Mouse (Mus musculus): Measurements from ENCODE around the gene Agtpbp1.
"Not testable (repeated sequence)": the region's sequence is repeated elsewhere in the genome, so short reads cannot be mapped to it uniquely, and the experiment has no call there.

Agtpbp1 gene

GRCm38 (mm10) chr13:59480599-59481483 lies 104.2 kb downstream of the Agtpbp1 start:
- no peak for DNase-seq (ENCODE audit: low spot score)

- DNase-seq (ENCODE audit: low spot score): not testable (repeated sequence)
Observed at GRCm38 (mm10) chr13:59477928-59478327, 107.1 kb downstream of the Agtpbp1 start.

GRCm38 (mm10) chr13:59477451-59477850 lies 107.6 kb downstream of the Agtpbp1 start:
- DNase-seq (ENCODE audit: low spot score): no peak

GRCm38 (mm10) chr13:59474973-59475372 lies 110.1 kb downstream of the Agtpbp1 start:
- DNase-seq (ENCODE audit: low spot score): no peak

- no peak for DNase-seq (ENCODE audit: low spot score)
Observed at GRCm38 (mm10) chr13:59473341-59473740, 111.7 kb downstream of the Agtpbp1 start.

- DNase-seq (ENCODE audit: low spot score): no peak
Observed at GRCm38 (mm10) chr13:59472222-59472621, 112.8 kb downstream of the Agtpbp1 start.

- no peak for DNase-seq (ENCODE audit: low spot score)
Observed at GRCm38 (mm10) chr13:59469701-59470100, 115.3 kb downstream of the Agtpbp1 start.

GRCm38 (mm10) chr13:59468181-59468802 lies 116.7 kb downstream of the Agtpbp1 start:
- DNase-seq (ENCODE audit: low spot score): no peak

- DNase-seq (ENCODE audit: low spot score): no peak
Observed at GRCm38 (mm10) chr13:59467591-59467990, 117.4 kb downstream of the Agtpbp1 start.

- no peak for DNase-seq (ENCODE audit: low spot score)
Observed at GRCm38 (mm10) chr13:59460958-59461357, 124.1 kb downstream of the Agtpbp1 start.

- no peak for DNase-seq (ENCODE audit: low spot score)
Observed at GRCm38 (mm10) chr13:59456203-59456602, 128.8 kb downstream of the Agtpbp1 start.

GRCm38 (mm10) chr13:59454001-59454785 lies 130.8 kb downstream of the Agtpbp1 start:
- DNase-seq (ENCODE audit: low spot score): no peak

- no peak for DNase-seq (ENCODE audit: low spot score)
Observed at GRCm38 (mm10) chr13:59453582-59453981, 131.4 kb downstream of the Agtpbp1 start.

GRCm38 (mm10) chr13:59453045-59453444 lies 132.0 kb downstream of the Agtpbp1 start:
- no peak for DNase-seq (ENCODE audit: low spot score)

- no peak for DNase-seq (ENCODE audit: low spot score)
Observed at GRCm38 (mm10) chr13:59450840-59451239, 134.2 kb downstream of the Agtpbp1 start.

GRCm38 (mm10) chr13:59447130-59447529 lies 137.9 kb downstream of the Agtpbp1 start:
- no peak for DNase-seq (ENCODE audit: low spot score)

- no peak for DNase-seq (ENCODE audit: low spot score)
Observed at GRCm38 (mm10) chr13:59445179-59445578, 139.8 kb downstream of the Agtpbp1 start.

- no peak for DNase-seq (ENCODE audit: low spot score)
Observed at GRCm38 (mm10) chr13:59444371-59444770, 140.7 kb downstream of the Agtpbp1 start.

- DNase-seq (ENCODE audit: low spot score): no peak
Observed at GRCm38 (mm10) chr13:59439683-59440082, 145.3 kb downstream of the Agtpbp1 start.

GRCm38 (mm10) chr13:59434554-59434953 lies 150.5 kb downstream of the Agtpbp1 start:
- no peak for DNase-seq (ENCODE audit: low spot score)

GRCm38 (mm10) chr13:59431124-59431864 lies 153.7 kb downstream of the Agtpbp1 start:
- DNase-seq (ENCODE audit: low spot score): no peak

- DNase-seq (ENCODE audit: low spot score): no peak
Observed at GRCm38 (mm10) chr13:59429369-59429768, 155.7 kb downstream of the Agtpbp1 start.
